Mouse (Mus musculus): ENCODE measurements at regions not wholly inside any gene's neighbourhood (a gene's known extent, or its start where the extent isn't known, plus 50 kb on each side); places are given as distances from the start of the nearest gene placed in this dataset.

DNA sequence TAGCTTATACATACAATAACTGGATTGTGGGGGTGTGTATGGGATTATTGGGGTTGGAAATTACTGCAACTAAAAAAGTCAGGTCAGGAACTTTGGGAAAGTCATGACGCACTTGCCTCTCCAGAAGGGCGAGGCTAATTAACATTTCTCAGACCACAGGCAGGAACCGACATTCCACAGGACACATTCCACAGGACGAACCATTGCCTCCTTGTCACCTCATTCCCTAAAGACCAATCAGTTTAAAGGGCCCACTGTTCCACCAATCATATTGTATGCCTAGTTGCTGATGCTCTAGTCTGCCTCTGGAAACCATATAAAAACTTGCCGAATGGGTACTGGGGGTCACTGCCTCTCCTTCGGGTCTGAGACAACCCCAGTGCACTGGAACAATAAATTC, 113.0 kb upstream of the Pcgf5 start:
- ATAC-seq: no peak

GRCm38 (mm10) chr19:36236576-36237345, 111.3 kb upstream of the Pcgf5 start:
- no peak for ATAC-seq

GRCm38 (mm10) chr19:36237751-36238150, 110.4 kb upstream of the Pcgf5 start:
- ATAC-seq: no peak

- ATAC-seq: no peak
Observed at GRCm38 (mm10) chr19:36238536-36238935, 109.6 kb upstream of the Pcgf5 start.

DNA sequence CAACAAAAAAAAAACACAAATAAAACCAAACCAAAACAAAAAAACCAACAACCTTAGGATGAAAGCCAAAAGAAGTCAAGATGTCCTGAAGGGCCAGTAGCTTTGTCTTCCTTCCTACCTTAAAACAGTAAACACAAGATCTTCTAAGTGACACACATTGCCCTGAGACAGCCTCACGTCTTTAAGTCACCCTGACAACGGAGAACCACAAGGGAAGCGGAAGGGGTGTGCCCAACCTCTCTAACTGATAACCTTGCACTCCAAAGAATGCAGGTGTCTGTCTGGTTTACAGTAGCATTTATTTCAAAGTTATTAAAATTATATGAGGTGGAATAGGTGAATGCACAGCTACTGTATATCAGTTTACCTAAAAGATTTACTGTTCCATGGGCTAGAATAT, 105.7 kb upstream of the Pcgf5 start:
- ATAC-seq: peak; percentile 99

- ATAC-seq: no peak
Observed at GRCm38 (mm10) chr19:36242946-36243345, 105.2 kb upstream of the Pcgf5 start.

- no peak for ATAC-seq
Observed at GRCm38 (mm10) chr19:36252522-36252921, 95.6 kb upstream of the Pcgf5 start.

- ATAC-seq: no peak
Observed at GRCm38 (mm10) chr19:36257748-36258538, 90.2 kb upstream of the Pcgf5 start.

DNA sequence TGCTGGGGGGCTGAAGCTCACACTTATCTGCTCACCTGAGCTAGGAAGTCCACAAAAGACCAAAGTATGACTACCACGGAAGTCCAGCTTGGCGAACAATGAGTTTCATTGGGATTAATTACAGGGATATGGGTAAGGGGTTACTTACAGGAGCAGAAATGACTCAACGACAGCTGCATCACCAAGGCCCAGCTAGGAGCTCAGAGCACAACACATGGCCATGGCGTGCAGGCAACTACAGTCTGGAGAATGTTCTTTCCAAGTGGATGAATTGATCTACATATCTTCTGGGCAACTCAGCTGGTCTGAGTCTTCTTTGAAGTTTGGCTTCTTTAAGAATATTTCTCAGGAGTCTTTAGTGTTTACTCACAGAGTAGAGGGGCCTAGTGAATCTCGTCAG, 86.3 kb upstream of the Pcgf5 start:
- ATAC-seq: no peak

- ATAC-seq: no peak
Observed at GRCm38 (mm10) chr19:36263923-36264322, 84.2 kb upstream of the Pcgf5 start.

GRCm38 (mm10) chr19:36264397-36264796, 83.7 kb upstream of the Pcgf5 start:
- ATAC-seq: no peak

DNA sequence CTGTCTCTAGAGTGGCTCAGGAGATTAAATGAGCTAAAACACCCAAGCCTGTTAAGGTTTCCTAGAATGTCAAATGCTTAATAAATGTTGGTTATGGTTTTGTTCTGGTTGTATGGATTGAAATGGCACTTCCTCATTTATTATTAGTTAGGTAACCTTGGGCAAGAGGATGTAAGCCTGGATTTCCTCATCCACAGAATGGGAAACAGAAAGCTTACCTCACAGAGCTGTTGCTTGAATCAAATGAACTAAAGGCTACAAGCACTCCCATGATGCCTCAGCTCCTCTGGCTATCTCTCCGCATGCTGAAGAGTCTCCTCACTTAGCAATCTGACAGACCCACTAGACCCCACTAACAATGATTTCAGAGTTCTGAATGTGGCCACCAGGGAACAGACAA, 82.8 kb upstream of the Pcgf5 start:
- no peak for ATAC-seq

- no peak for ATAC-seq
Observed at GRCm38 (mm10) chr19:36266346-36266745, 81.8 kb upstream of the Pcgf5 start.

GRCm38 (mm10) chr19:36273466-36273865, 74.6 kb upstream of the Pcgf5 start:
- ATAC-seq: no peak

GRCm38 (mm10) chr19:36285465-36285864, 62.6 kb upstream of the Pcgf5 start:
- ATAC-seq: no peak

GRCm38 (mm10) chr19:36290778-36291177, 57.3 kb upstream of the Pcgf5 start:
- ATAC-seq: no peak

- no peak for ATAC-seq
Observed at GRCm38 (mm10) chr19:36293177-36293969, 54.7 kb upstream of the Pcgf5 start.
